Mouse (Mus musculus) stomach, embryonic 15.5 days (tissue): Measurements from ENCODE around the gene Gm10065. TPM values are rescaled to one million over a fixed set of nuclear protein-coding genes. Genes with fewer than 3 reads are reported as not detected.

Source experiments
- microRNA counts: library from miRNA; unstranded; fragments of <30 nt; microRNA quantifications from one replicate; lab custom pipeline; 2016
- microRNA-seq: library from miRNA; unstranded; fragments of <30 nt; microRNA quantifications from one replicate; pipeline ENCODE4, GENCODE M21; 2016
- polyA plus RNA-seq: library from polyadenylated mRNA; unstranded; fragments of >200 nt; fragmentation: Nextera tagmentation; extraction: Ambion mirVana; gene quantifications from 2 replicates; pipeline ENCODE4 v1.2.1, GENCODE M21; 2015

Gene Gm10065
- polyA plus RNA-seq, 1 experiment from 2014 or later = not detected

MicroRNAs within 50 kb of the gene (microRNA counts, 519-probe panel; counts per million panel counts)
- microRNA mmu-miR-1896 (lab: Ali Mortazavi, UCI) = 2,609 counts per million, percentile 62 among the panel's probes with 10 or more counts

Small RNAs within 50 kb of the gene (microRNA-seq; reads per million reads assigned to microRNA genes)
- gene Mir1896 = not detected

Other genes starting within 250 kb of the Gm10065 start
- gene Gpx5, start 186.7 kb downstream of the Gm10065 start, polyA plus RNA-seq = not detected in 2 replicates
- not detected in 2 replicates for gene Gpx6, start 167.3 kb downstream of the Gm10065 start, polyA plus RNA-seq
- gene Olfr1367, start 132.5 kb downstream of the Gm10065 start, polyA plus RNA-seq = not detected in 2 replicates
- gene Zscan12, start 116.6 kb downstream of the Gm10065 start, polyA plus RNA-seq = 9.9 and 10.0 TPM in 2 replicates
- 77.7 and 80.7 TPM in 2 replicates for gene Zkscan3, start 76.7 kb downstream of the Gm10065 start, polyA plus RNA-seq
- gene Pgbd1, start 38.4 kb downstream of the Gm10065 start, polyA plus RNA-seq = 2.5 and 2.6 TPM in 2 replicates
- gene Zscan26, start 25.7 kb downstream of the Gm10065 start, polyA plus RNA-seq = 33.0 and 36.3 TPM in 2 replicates
- 2.4 and 2.6 TPM in 2 replicates for gene Nkapl, start 10.9 kb downstream of the Gm10065 start, polyA plus RNA-seq
- gene Zkscan4, start 534 bp downstream of the Gm10065 start, polyA plus RNA-seq = 2.9 and 3.1 TPM in 2 replicates
- 0.68 and 1.1 TPM in 2 replicates for gene AK157302, start 15.8 kb upstream of the Gm10065 start, polyA plus RNA-seq
- 8.8 and 32.6 TPM in 2 replicates for gene Gm11273, start 22.0 kb upstream of the Gm10065 start, polyA plus RNA-seq
- 5.4 and 5.5 TPM in 2 replicates for gene Zkscan8, start 51.7 kb upstream of the Gm10065 start, polyA plus RNA-seq
- 0.26 and 0.27 TPM in 2 replicates for gene Olfr1366, start 63.4 kb upstream of the Gm10065 start, polyA plus RNA-seq
- gene Olfr1535, start 80.5 kb upstream of the Gm10065 start, polyA plus RNA-seq = 0.06 TPM in 1 of 2 replicates, not detected in the other
- not detected in 2 replicates for gene Olfr1364, start 102.3 kb upstream of the Gm10065 start, polyA plus RNA-seq
- not detected in 2 replicates for gene Olfr1362, start 134.6 kb upstream of the Gm10065 start, polyA plus RNA-seq
- gene Olfr11, start 163.1 kb upstream of the Gm10065 start, polyA plus RNA-seq = not detected in 2 replicates
- gene Olfr1361, start 183.9 kb upstream of the Gm10065 start, polyA plus RNA-seq = not detected in 2 replicates
- gene Olfr1360, start 198.0 kb upstream of the Gm10065 start, polyA plus RNA-seq = not detected in 2 replicates
- gene Olfr1359, start 218.7 kb upstream of the Gm10065 start, polyA plus RNA-seq = not detected in 2 replicates
- gene Hist1h2bl, start 236.7 kb upstream of the Gm10065 start, polyA plus RNA-seq = 1.4 and 4.4 TPM in 2 replicates
- gene Hist1h2ai, start 237.0 kb upstream of the Gm10065 start, polyA plus RNA-seq = 25.1 TPM in 2 replicates
- gene Hist1h3h, start 238.2 kb upstream of the Gm10065 start, polyA plus RNA-seq = 4.7 and 6.3 TPM in 2 replicates
- 2.5 and 3.3 TPM in 2 replicates for gene Hist1h2bm, start 242.6 kb upstream of the Gm10065 start, polyA plus RNA-seq